Comparison of ENCODE assay signal across 11 mouse cellular contexts in genomic region chr15:94587826-94588715, GRCm38 (mm10). TPM values are rescaled to one million over a fixed set of nuclear protein-coding genes. Genes with fewer than 3 reads are reported as not detected.
A peak's percentile ranks its signal among the peaks of the same experiment; 100 is the strongest.
DNase-seq lines count a peak whose midpoint lies in the region; ATAC-seq and TF ChIP-seq lines count a peak whose summit lies in the region.
"Had no signal": no experiment of that assay in that cellular context is flagged by ENCODE, and none has a peak within 500 bp of the region (broad histone marks: within the 10 kb centered on the region; RNA-seq: fewer than 3 reads in every experiment).

No protein-coding gene starts in this region.

- no peaks in the 10 kb centered on the region for H3K27me3 ChIP-seq in heart, embryonic 14.5 days (ENCODE audit: control insufficient read depth, insufficient read depth, low read length)
- H3K27me3 ChIP-seq in E14TG2a.4 (ENCODE audit: insufficient read depth, low read length): no peaks in the 10 kb centered on the region
- no peaks in the 10 kb centered on the region for H3K27me3 ChIP-seq in hindbrain, embryonic 12.5 days

- peak overlapping the region; percentile 96 for H3K9ac ChIP-seq in heart, embryonic 14.5 days (ENCODE audit: low read length)
- no peak overlapping the region; the same call in 1 of the 2 replicates for H3K9ac ChIP-seq in hindbrain, embryonic 12.5 days

- H3K4me2 ChIP-seq in heart, embryonic 14.5 days (ENCODE audit: low read length): peak overlapping the region; percentile 79
- H3K4me2 ChIP-seq in hindbrain, embryonic 12.5 days (replicated peaks): peak overlapping the region; percentile 83

- H3K79me2 ChIP-seq in macrophage (ENCODE audit: inconsistent target): peaks cover 56% of the 10 kb centered on the region

- WGBS in heart, embryonic 14.5 days: 87% methylated on average over 9 of the region's 9 CpGs
- WGBS in hindbrain, embryonic 12.5 days: 88% methylated on average over 9 of the region's 9 CpGs
- WGBS in macrophage (ENCODE audit: missing documents): 82% methylated on average over 9 of the region's 9 CpGs

- ATAC-seq in heart, embryonic 14.5 days (ENCODE audit: insufficient number of reproducible peaks, insufficient read depth, low FRiP score, low read depth): no peak
- no peak for ATAC-seq in hindbrain, embryonic 12.5 days (ENCODE audit: low FRiP score)

- H3K27ac ChIP-seq in heart, embryonic 14.5 days (replicated peaks in 1 of 2; ENCODE audit: control insufficient read depth in 1 of 2, insufficient read depth in 1 of 2, low read depth in 2 of 2, low read length in 2 of 2): no peak overlapping the region
- no peak overlapping the region for H3K27ac ChIP-seq in hindbrain, embryonic 12.5 days
- H3K27ac ChIP-seq in macrophage: peak overlapping the region; percentile 66

- H3K9me3 ChIP-seq in heart, embryonic 14.5 days (ENCODE audit: control insufficient read depth, low read length): no peaks in the 10 kb centered on the region
- no peaks in the 10 kb centered on the region for H3K9me3 ChIP-seq in E14TG2a.4 (ENCODE audit: low read length)
- H3K9me3 ChIP-seq in hindbrain, embryonic 12.5 days (replicated peaks): no peaks in the 10 kb centered on the region

- DNase-seq in heart, postnatal 36 days: no peak
- DNase-seq in adrenal gland, postnatal 4 days (ENCODE audit: low spot score in 2 of 2): no peak
- no peak for DNase-seq in testis, postnatal 10 days (ENCODE audit: low spot score)
- DNase-seq in thymus, adult 18-20 months: no peak
- DNase-seq: cerebellum, adult 11 months; heart, postnatal 10 days had no signal

- peak overlapping the region in 1 of 2 experiments; percentile 96; a peak in 1 of 4 replicates for H3K4me3 ChIP-seq in heart, embryonic 14.5 days (ENCODE audit: control insufficient read depth in 1 of 2, insufficient read depth in 1 of 2, low read depth in 1 of 2, low read length in 2 of 2)
- peak overlapping the region; percentile 96 for H3K4me3 ChIP-seq in E14TG2a.4 (replicated peaks; ENCODE audit: low read length)
- no peak overlapping the region for H3K4me3 ChIP-seq in hindbrain, embryonic 12.5 days
- H3K4me3 ChIP-seq in macrophage (ENCODE audit: inconsistent target): peak overlapping the region; percentile 93

- no peak for TF ChIP-seq CTCF in E14TG2a.4 (conservative IDR thresholded peaks at IDR 0.05; ENCODE audit: low read length)

- peaks cover 37% of the 10 kb centered on the region for H3K36me3 ChIP-seq in heart, embryonic 14.5 days (ENCODE audit: control insufficient read depth, insufficient read depth, low read length)
- peaks cover 41% of the 10 kb centered on the region for H3K36me3 ChIP-seq in E14TG2a.4 (ENCODE audit: insufficient read depth, low read length)
- H3K36me3 ChIP-seq in hindbrain, embryonic 12.5 days: peaks cover 29% of the 10 kb centered on the region
- H3K36me3 ChIP-seq in macrophage (ENCODE audit: inconsistent target): peaks cover 33% of the 10 kb centered on the region

- intact Hi-C loops in heart, postnatal 36 days (cut with DNase I): no loop called here

- H3K4me1 ChIP-seq in heart, embryonic 14.5 days (ENCODE audit: control insufficient read depth in 2 of 2, insufficient read depth in 2 of 2, low read length in 2 of 2): peaks cover 0 to 11% of the 10 kb centered on the region in 2 experiments; a peak in 1 of 4 replicates
- H3K4me1 ChIP-seq in E14TG2a.4 (replicated peaks; ENCODE audit: low read depth, low read length): peaks cover 56% of the 10 kb centered on the region
- H3K4me1 ChIP-seq in hindbrain, embryonic 12.5 days: peaks cover 15% of the 10 kb centered on the region

RNA-seq across cellular contexts. Expression of gene Twf1, which starts 1.6 kb away (rescaled TPM):
- polyA plus RNA-seq in heart, embryonic 14.5 days (2014; fragmentation: Nextera tagmentation; extraction: Ambion mirVana): 44.6 and 47.1 TPM in 2 replicates
- 10 to 100 TPM; 15.0 to 16.5 TPM for total RNA-seq in heart, postnatal 36 days (2021)
- polyA plus RNA-seq in hindbrain, embryonic 12.5 days (2016; fragmentation: Nextera tagmentation; extraction: Ambion mirVana): 90.7 and 98.0 TPM in 2 replicates
- total RNA-seq in macrophage (2018; cell fraction: chromatin; rRNA removed): 100 to 1,000 TPM in 4 of 26 experiments, 10 to 100 TPM in 22; 33.8 to 119 (median 65.8) TPM
- 100 to 1,000 TPM in 25 of 26 experiments, 10 to 100 TPM in 1; 90.7 to 144 (median 112) TPM for total RNA-seq in macrophage (2018; cell fraction: cytosol; rRNA removed)
- total RNA-seq in macrophage (2018; cell fraction: nucleus; rRNA removed): 100 to 1,000 TPM in 3 of 26 experiments, 10 to 100 TPM in 23; 44.4 to 116 (median 69.3) TPM
- 87.3 to 136 TPM (median 113 TPM) in 3 replicates for polyA plus RNA-seq in macrophage (2018)
- total RNA-seq in adrenal gland, postnatal 4 days (2021): 10 to 100 TPM; 74.1 to 83.6 TPM

RNA-seq across cellular contexts. Expression of gene Tmem117, which starts 41.0 kb away (rescaled TPM):
- polyA plus RNA-seq in heart, embryonic 14.5 days (2014; fragmentation: Nextera tagmentation; extraction: Ambion mirVana): 1.9 and 2.0 TPM in 2 replicates
- total RNA-seq in heart, postnatal 36 days (2021): 10 to 100 TPM; 14.1 to 14.8 TPM
- polyA plus RNA-seq in hindbrain, embryonic 12.5 days (2016; fragmentation: Nextera tagmentation; extraction: Ambion mirVana): 3.7 and 3.9 TPM in 2 replicates
- total RNA-seq in macrophage (2018; cell fraction: chromatin; rRNA removed): under 1 TPM in 11 of 26 experiments, not detected in 15; 0.25 to 0.70 (median 0.40) TPM
- under 1 TPM in 10 of 26 experiments, not detected in 16; 0.03 to 0.11 (median 0.07) TPM for total RNA-seq in macrophage (2018; cell fraction: cytosol; rRNA removed)
- under 1 TPM in 10 of 26 experiments, not detected in 16; 0.17 to 0.31 (median 0.25) TPM for total RNA-seq in macrophage (2018; cell fraction: nucleus; rRNA removed)
- 0.11 TPM in 1 of 3 replicates, not detected in the others for polyA plus RNA-seq in macrophage (2018)
- 1 to 10 TPM; 6.3 to 7.9 TPM for total RNA-seq in adrenal gland, postnatal 4 days (2021)
- total RNA-seq: megakaryocyte-erythroid progenitor cell, adult 5-6 weeks had no signal

RNA-seq across cellular contexts. Expression of gene Irak4, which starts 44.6 kb away (rescaled TPM):
- polyA plus RNA-seq in heart, embryonic 14.5 days (2014; fragmentation: Nextera tagmentation; extraction: Ambion mirVana): 3.8 and 5.1 TPM in 2 replicates
- total RNA-seq in heart, postnatal 36 days (2021): 1 to 10 TPM; 5.9 to 6.2 TPM
- polyA plus RNA-seq in hindbrain, embryonic 12.5 days (2016; fragmentation: Nextera tagmentation; extraction: Ambion mirVana): 3.8 and 3.9 TPM in 2 replicates
- total RNA-seq in macrophage (2018; cell fraction: chromatin; rRNA removed): 10 to 100 TPM in 25 of 26 experiments, 1 to 10 TPM in 1; 9.8 to 52.8 (median 36.1) TPM
- total RNA-seq in macrophage (2018; cell fraction: cytosol; rRNA removed): 10 to 100 TPM; 22.3 to 43.0 (median 31.8) TPM
- 10 to 100 TPM; 11.3 to 48.1 (median 29.1) TPM for total RNA-seq in macrophage (2018; cell fraction: nucleus; rRNA removed)
- polyA plus RNA-seq in macrophage (2018): 25.8 to 43.3 TPM (median 32.9 TPM) in 3 replicates
- 10 to 100 TPM; 14.6 to 14.9 TPM for total RNA-seq in adrenal gland, postnatal 4 days (2021)

RNA-seq across cellular contexts. Expression of gene Pus7l, which starts 44.7 kb away (rescaled TPM):
- polyA plus RNA-seq in heart, embryonic 14.5 days (2014; fragmentation: Nextera tagmentation; extraction: Ambion mirVana): 4.1 and 4.5 TPM in 2 replicates
- total RNA-seq in heart, postnatal 36 days (2021): 1 to 10 TPM; 1.8 to 2.2 TPM
- polyA plus RNA-seq in hindbrain, embryonic 12.5 days (2016; fragmentation: Nextera tagmentation; extraction: Ambion mirVana): 8.1 and 8.5 TPM in 2 replicates
- 1 to 10 TPM; 1.3 to 8.9 (median 5.4) TPM for total RNA-seq in macrophage (2018; cell fraction: chromatin; rRNA removed)
- total RNA-seq in macrophage (2018; cell fraction: cytosol; rRNA removed): 1 to 10 TPM in 24 of 26 experiments, under 1 TPM in 2; 0.57 to 3.4 (median 2.2) TPM
- total RNA-seq in macrophage (2018; cell fraction: nucleus; rRNA removed): 10 to 100 TPM in 2 of 26 experiments, 1 to 10 TPM in 23, under 1 TPM in 1; 0.92 to 10.7 (median 4.9) TPM
- polyA plus RNA-seq in macrophage (2018): 2.7 to 4.6 TPM (median 3.0 TPM) in 3 replicates
- 1 to 10 TPM; 6.1 to 6.7 TPM for total RNA-seq in adrenal gland, postnatal 4 days (2021)
